Mouse (Mus musculus): ENCODE data around the gene Kctd10.

DNA sequence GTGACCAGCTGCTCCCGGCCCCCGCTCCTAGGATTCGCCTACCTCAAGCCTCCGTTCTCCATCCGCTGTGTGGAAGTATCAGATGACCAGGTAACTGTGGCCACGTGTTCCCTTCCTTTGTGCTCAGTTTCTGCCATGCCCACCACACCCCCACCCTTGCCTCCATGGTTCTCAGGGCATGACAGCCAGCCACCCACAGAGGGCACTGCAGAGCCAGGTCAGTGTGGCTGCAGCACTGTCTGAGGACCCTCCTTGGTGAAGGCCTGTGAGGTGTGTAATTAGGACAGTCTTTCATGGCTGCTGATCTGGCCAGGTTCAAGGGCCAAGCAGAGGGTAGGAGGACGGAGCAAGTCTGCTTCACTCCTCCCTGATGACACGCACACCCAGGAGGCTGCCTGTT, 38.2 kb upstream of the Kctd10 start:
- TF ChIP-seq POLR2A (IDR thresholded peaks at IDR 0.05; ENCODE audit: insufficient read length, low read depth) (no peak), TCF3 (IDR thresholded peaks at IDR 0.05; ENCODE audit: insufficient read length, low read depth) (no peak), E2F4 (IDR thresholded peaks at IDR 0.05; ENCODE audit: insufficient read depth) (no peak), USF1 (IDR thresholded peaks at IDR 0.05; ENCODE audit: low read depth) (no peak), MYOD1 (IDR thresholded peaks at IDR 0.05; ENCODE audit: control insufficient read depth in 1 of 3, insufficient read length in 2 of 3, low read depth in 2 of 3) (no peak), REST (IDR thresholded peaks at IDR 0.05; ENCODE audit: insufficient read depth, insufficient read length) (no peak), POLR2AphosphoS2 (IDR thresholded peaks at IDR 0.05; ENCODE audit: insufficient read length, low read depth) (no peak), CEBPB (IDR thresholded peaks at IDR 0.05; ENCODE audit: insufficient read depth, poor library complexity, severe bottlenecking) (no peak)

Measured in myocyte (in vitro differentiated cells).